Mouse (Mus musculus) brain, embryonic 14.5 days (tissue): ENCODE measurements at regions not wholly inside any gene's neighbourhood (a gene's known extent, or its start where the extent isn't known, plus 50 kb on each side); places are given as distances from the start of the nearest gene placed in this dataset.

Experiments used
- CTCF ChIP-seq: fragments of 200-500 bp; IDR thresholded peaks from 2 replicates; pipeline ENCODE4 v1.5.1; 2012; ENCODE audit warnings: inconsistent platforms, mild to moderate bottlenecking, moderate library complexity, borderline replicate concordance; ENCODE audit not compliant: insufficient read depth, insufficient read length; ENCODE audit errors: extremely low read depth
- POLR2A ChIP-seq: fragments of 200-500 bp; IDR thresholded peaks from 2 replicates; pipeline ENCODE4 v1.6.1; 2012; ENCODE audit warnings: mild to moderate bottlenecking, inconsistent platforms, borderline replicate concordance; ENCODE audit not compliant: poor library complexity, insufficient read depth, insufficient read length, severe bottlenecking; ENCODE audit errors: extremely low read depth

DNA sequence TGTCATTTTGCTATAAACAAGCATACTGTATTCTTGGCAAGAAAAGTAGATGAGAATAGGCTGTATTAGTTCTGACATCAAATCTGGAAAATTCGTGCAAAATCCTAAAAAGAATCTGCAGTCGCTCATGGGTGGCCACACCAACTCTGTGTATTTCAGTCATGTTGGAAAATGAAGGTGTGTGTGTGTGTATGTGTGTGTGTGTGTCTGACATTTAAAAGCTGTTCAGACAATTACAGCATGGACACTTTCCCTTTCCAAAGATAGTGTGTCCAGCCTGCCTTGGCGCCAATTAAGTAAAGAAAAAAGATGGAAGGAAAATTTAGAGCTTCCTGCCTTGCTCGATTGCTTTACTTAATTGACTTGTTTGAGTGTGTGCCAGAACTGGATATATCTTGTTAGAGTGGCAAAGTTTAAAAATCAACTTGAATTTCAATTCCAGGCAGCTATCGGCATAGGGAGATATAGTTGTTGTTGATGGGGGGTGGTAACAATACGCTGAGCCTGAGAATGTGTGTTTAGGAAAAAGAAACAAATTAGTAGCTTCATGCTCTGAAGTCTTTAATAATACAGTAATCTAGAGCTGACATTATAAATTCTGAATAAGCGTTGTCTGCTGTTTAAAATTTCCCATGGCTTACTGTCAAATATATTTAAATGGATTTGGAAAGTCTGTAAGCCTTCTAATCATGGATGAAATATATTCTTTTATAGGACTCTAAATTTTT, 1095.7 kb downstream of the Sorcs3 start:
- TF ChIP-seq CTCF: no peak
- TF ChIP-seq POLR2A: no peak
